Mouse (Mus musculus) heart, embryonic 11.5 days (tissue): ENCODE results near the gene Ptpn21. TPM values are rescaled to one million over a fixed set of nuclear protein-coding genes. Genes with fewer than 3 reads are reported as not detected.

ENCODE experiments used
- ATAC-seq: fragments of 200-750 bp; cut with Nextera tagmentation; replicated peaks from 2 replicates; pipeline ENCODE4 v1.8.0; 2017; ENCODE audit warnings: moderate library complexity; ENCODE audit not compliant: insufficient number of reproducible peaks, low FRiP score, low TSS enrichment
- H3K27ac ChIP-seq: fragments of 300-500 bp; sonication (generic); 2 replicates; pipeline ENCODE4 v1.5.1; 2014; ENCODE audit warnings: mild to moderate bottlenecking, low read depth, low read length
- H3K27me3 ChIP-seq: fragments of 300-500 bp; sonication (generic); 2 replicates; pipeline ENCODE4 v1.6.1; 2014; ENCODE audit warnings: mild to moderate bottlenecking, low read length, mixed read lengths; ENCODE audit not compliant: control insufficient read depth, insufficient read depth
- H3K36me3 ChIP-seq: fragments of 300-500 bp; sonication (generic); 2 replicates; pipeline ENCODE4 v1.6.1; 2014; ENCODE audit warnings: mild to moderate bottlenecking, low read length, moderate library complexity, mixed read lengths; ENCODE audit not compliant: control insufficient read depth, insufficient read depth
- H3K4me1 ChIP-seq: fragments of 300-500 bp; sonication (generic); 2 replicates; pipeline ENCODE4 v1.6.1; 2014; ENCODE audit warnings: low read length; ENCODE audit not compliant: control insufficient read depth, insufficient read depth
- H3K4me2 ChIP-seq: fragments of 300-500 bp; sonication (generic); 2 replicates; pipeline ENCODE4 v1.6.1; 2014; ENCODE audit warnings: mild to moderate bottlenecking, moderate library complexity
- H3K4me3 ChIP-seq: fragments of 300-500 bp; sonication (generic); 2 replicates; pipeline ENCODE4 v1.5.1; 2014; ENCODE audit warnings: low read depth, low read length
- H3K9ac ChIP-seq: fragments of 300-500 bp; sonication (generic); 2 replicates; pipeline ENCODE4 v1.6.1; 2014; ENCODE audit warnings: mild to moderate bottlenecking, low read depth, low read length, moderate library complexity
- H3K9me3 ChIP-seq: fragments of 300-500 bp; sonication (generic); replicated peaks from 2 replicates; pipeline ENCODE4 v1.6.1; 2016; ENCODE audit warnings: low read length; ENCODE audit not compliant: control insufficient read depth
- WGBS: fragments of 180-500 bp; shearing (Covaris S2); extraction: QIAGEN DNeasy Blood & Tissue Kit; methylation state at CpG from one replicate; pipeline ENCODE4 v1.1.7; 2014; ENCODE audit not compliant: insufficient replicate concordance; 5-methylcytosine and 5-hydroxymethylcytosine counted together
- polyA plus RNA-seq: library from polyadenylated mRNA; unstranded; fragments of >200 nt; fragmentation: Nextera tagmentation; extraction: Ambion mirVana; gene quantifications from 2 replicates; pipeline ENCODE4 v1.2.1, GENCODE M21; 2014

The Ptpn21 gene
- 10.4 and 13.0 TPM in 2 replicates for polyA plus RNA-seq

GRCm38 (mm10) chr12:98736951-98737800 is at the start of gene Ptpn21:
Ptpn21 (minus strand) TSS chr12:98737405.
- Histone ChIP-seq H3K36me3 (0 out of 2 replicates have a peak, but pooled peaks cover 2% of the 10 kb centered on the region), H3K4me1 (peaks cover 11% of the 10 kb centered on the region), H3K27me3 (no peaks in the 10 kb centered on the region), H3K27ac (peak within 1 kb of the TSS; percentile 95), H3K4me3 (peak within 1 kb of the TSS; percentile 90), H3K9ac (peak within 1 kb of the TSS; percentile 97), H3K4me2 (peak within 1 kb of the TSS; percentile 65), H3K9me3 (no peaks in the 10 kb centered on the region)
- under 1% methylated on average over 75 of the region's 75 CpGs for WGBS
- ATAC-seq = peak; percentile 76

- Histone ChIP-seq H3K9me3 (no peaks in the 10 kb centered on the region), H3K9ac (no peak overlapping the region), H3K27ac (no peak overlapping the region), H3K4me1 (no peaks in the 10 kb centered on the region), H3K4me2 (no peak overlapping the region), H3K4me3 (no peak overlapping the region), H3K27me3 (no peaks in the 10 kb centered on the region), H3K36me3 (peaks cover 32% of the 10 kb centered on the region)
- ATAC-seq = no peak
- WGBS = 97% methylated on average over 1 of the region's 1 CpGs
These were observed 47.0 kb upstream of the Ptpn21 start for GRCm38 (mm10) chr12:98784251-98784650.

GRCm38 (mm10) chr12:98779148-98779547 is 41.9 kb upstream of the Ptpn21 start:
- Histone ChIP-seq H3K9ac (no peak overlapping the region), H3K4me1 (no peaks in the 10 kb centered on the region), H3K4me2 (no peak overlapping the region), H3K27ac (no peak overlapping the region), H3K9me3 (no peaks in the 10 kb centered on the region), H3K4me3 (no peak overlapping the region), H3K27me3 (no peaks in the 10 kb centered on the region), H3K36me3 (peaks cover 37% of the 10 kb centered on the region)
- no peak for ATAC-seq
- WGBS = 80% methylated on average over 4 of the region's 4 CpGs

- H3K36me3 ChIP-seq = peaks cover 32% of the 10 kb centered on the region
- H3K9ac ChIP-seq = no peak overlapping the region
- no peak for ATAC-seq
- no peaks in the 10 kb centered on the region for H3K27me3 ChIP-seq
- no peak overlapping the region for H3K4me3 ChIP-seq
- no peak overlapping the region for H3K4me2 ChIP-seq
- no peaks in the 10 kb centered on the region for H3K4me1 ChIP-seq
- H3K27ac ChIP-seq = no peak overlapping the region
- 79% methylated on average over 3 of the region's 3 CpGs for WGBS
- no peaks in the 10 kb centered on the region for H3K9me3 ChIP-seq
These were observed 40.3 kb upstream of the Ptpn21 start for GRCm38 (mm10) chr12:98777509-98777908.

- Histone ChIP-seq H3K27me3 (no peaks in the 10 kb centered on the region), H3K9ac (no peak overlapping the region), H3K36me3 (peaks cover 18% of the 10 kb centered on the region), H3K9me3 (no peaks in the 10 kb centered on the region), H3K4me2 (no peak overlapping the region), H3K4me3 (no peak overlapping the region), H3K4me1 (no peaks in the 10 kb centered on the region), H3K27ac (no peak overlapping the region)
- no peak for ATAC-seq
- WGBS = 97% methylated on average over 2 of the region's 2 CpGs
These were observed 29.0 kb upstream of the Ptpn21 start for GRCm38 (mm10) chr12:98766241-98766640.

GRCm38 (mm10) chr12:98759700-98760099 is 22.5 kb upstream of the Ptpn21 start:
- Histone ChIP-seq H3K4me2 (no peak overlapping the region), H3K27me3 (no peaks in the 10 kb centered on the region), H3K9ac (no peak overlapping the region), H3K4me1 (no peaks in the 10 kb centered on the region), H3K4me3 (no peak overlapping the region), H3K27ac (no peak overlapping the region), H3K9me3 (no peaks in the 10 kb centered on the region), H3K36me3 (peaks cover 27% of the 10 kb centered on the region)
- WGBS = 88% methylated on average over 6 of the region's 6 CpGs
- no peak for ATAC-seq

- Histone ChIP-seq H3K4me1 (no peaks in the 10 kb centered on the region), H3K4me3 (no peak overlapping the region), H3K36me3 (peaks cover 27% of the 10 kb centered on the region), H3K27me3 (no peaks in the 10 kb centered on the region), H3K4me2 (no peak overlapping the region), H3K9me3 (no peaks in the 10 kb centered on the region), H3K27ac (no peak overlapping the region), H3K9ac (no peak overlapping the region)
- no peak for ATAC-seq
- WGBS = 85% methylated on average over 6 of the region's 6 CpGs
These were observed 20.4 kb upstream of the Ptpn21 start for GRCm38 (mm10) chr12:98757636-98758035.

- peak overlapping the region; percentile 94 for H3K9ac ChIP-seq
- peak overlapping the region; percentile 89 for H3K4me3 ChIP-seq
- ATAC-seq = no peak
- peaks cover 10% of the 10 kb centered on the region for H3K4me1 ChIP-seq
- H3K27me3 ChIP-seq = no peaks in the 10 kb centered on the region
- peak overlapping the region; percentile 88 for H3K27ac ChIP-seq
- no peaks in the 10 kb centered on the region for H3K9me3 ChIP-seq
- WGBS = 1% methylated on average over 14 of the region's 14 CpGs
- H3K36me3 ChIP-seq = 0 out of 2 replicates have a peak, but pooled peaks cover 3% of the 10 kb centered on the region
- H3K4me2 ChIP-seq = peak overlapping the region; percentile 69
These were observed 10.2 kb upstream of the Ptpn21 start for GRCm38 (mm10) chr12:98747380-98747753.
